Mouse (Mus musculus): Measurements from ENCODE around the gene Degs1.

Degs1 gene

DNA sequence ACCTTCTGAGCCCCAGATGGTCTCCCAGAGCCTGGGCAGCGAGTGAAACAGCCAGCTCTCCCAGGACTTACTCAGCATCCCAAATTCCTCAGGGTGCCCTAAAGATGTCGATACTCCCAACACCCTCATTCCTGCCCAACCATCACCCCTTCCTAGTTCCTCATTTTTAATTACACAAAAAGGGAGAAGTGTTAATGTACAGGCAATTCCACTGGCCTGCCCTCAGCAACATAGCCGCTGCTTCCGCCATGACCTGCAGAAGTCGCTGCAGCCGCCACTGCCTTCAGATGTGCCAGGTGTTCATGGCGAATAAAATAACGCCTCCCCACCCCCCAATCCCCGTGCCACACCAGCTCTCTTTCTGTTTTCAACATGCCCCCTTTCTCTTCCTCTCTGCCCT is 56.3 kb downstream of the Degs1 start:
- no peak for DNase-seq (ENCODE audit: low spot score in 2 of 2)
